ENCODE assay signal across 25 mouse cellular contexts in genomic region chr11:72153122-72153862, GRCm38 (mm10). TPM values are rescaled to one million over a fixed set of nuclear protein-coding genes. Genes with fewer than 3 reads are reported as not detected.
A peak's percentile ranks its signal among the peaks of the same experiment; 100 is the strongest.
DNase-seq lines count a peak whose midpoint lies in the region; ATAC-seq and TF ChIP-seq lines count a peak whose summit lies in the region.
"Had no signal": no experiment of that assay in that cellular context is flagged by ENCODE, and none has a peak within 500 bp of the region (broad histone marks: within the 10 kb centered on the region; RNA-seq: fewer than 3 reads in every experiment).

No protein-coding gene starts in this region.

- no peaks in the 10 kb centered on the region for H3K9me3 ChIP-seq in limb, embryonic 15.5 days
- no peaks in the 10 kb centered on the region for H3K9me3 ChIP-seq in limb, embryonic 10.5 days (replicated peaks)
- H3K9me3 ChIP-seq in stomach, postnatal 0 days (ENCODE audit: control insufficient read depth, low read length): no peaks in the 10 kb centered on the region
- H3K9me3 ChIP-seq: embryonic facial prominence, embryonic 13.5 days; G1E; heart, embryonic 10.5 days; hindbrain, embryonic 10.5 days; neural tube, embryonic 12.5 days; stomach, embryonic 15.5 days had no signal

- H3K36me3 ChIP-seq in heart, adult 2 months (ENCODE audit: control insufficient read depth, insufficient read depth, low read length): no peaks in the 10 kb centered on the region
- peaks cover 34% of the 10 kb centered on the region for H3K36me3 ChIP-seq in limb, embryonic 15.5 days
- H3K36me3 ChIP-seq in limb, embryonic 10.5 days: peaks cover 51% of the 10 kb centered on the region
- H3K36me3 ChIP-seq in stomach, postnatal 0 days (ENCODE audit: control insufficient read depth, insufficient read depth, low read length): no peaks in the 10 kb centered on the region

- TF ChIP-seq POLR2A in heart, adult 2 months (IDR thresholded peaks at IDR 0.05; ENCODE audit: insufficient read depth, low read depth, low read length): no peak

- intact Hi-C loops in heart, adult 2 months (cut with DNase I): no loop called here

- 0 out of 2 replicates have a peak, but pooled peaks have one; percentile 27 for ATAC-seq in limb, embryonic 15.5 days (ENCODE audit: insufficient number of reproducible peaks, low FRiP score, low TSS enrichment, low read depth)
- no peak for ATAC-seq in stomach, postnatal 0 days (ENCODE audit: low FRiP score, low TSS enrichment)
- ATAC-seq: CD4-positive, CD25-positive, alpha-beta regulatory T cell, adult 4 months; forebrain, embryonic 14.5 days; hindbrain, postnatal 0 days had no signal

- no peak overlapping the region for H3K27ac ChIP-seq in heart, adult 2 months
- H3K27ac ChIP-seq in limb, embryonic 15.5 days: no peak overlapping the region
- H3K27ac ChIP-seq in limb, embryonic 10.5 days: no peak overlapping the region
- H3K27ac ChIP-seq in stomach, postnatal 0 days (replicated peaks): no peak overlapping the region
- H3K27ac ChIP-seq: embryonic facial prominence, embryonic 13.5 days; heart, embryonic 10.5 days; hindbrain, embryonic 10.5 days; hindbrain, postnatal 0 days; liver, embryonic 14.5 days; neural tube, embryonic 12.5 days; stomach, embryonic 15.5 days had no signal

- no peaks in the 10 kb centered on the region for H3K27me3 ChIP-seq in heart, adult 2 months (ENCODE audit: control insufficient read depth, insufficient read depth, low read length)
- no peaks in the 10 kb centered on the region for H3K27me3 ChIP-seq in limb, embryonic 15.5 days
- H3K27me3 ChIP-seq in limb, embryonic 10.5 days (ENCODE audit: low read depth, poor library complexity, severe bottlenecking): no peaks in the 10 kb centered on the region
- H3K27me3 ChIP-seq in stomach, postnatal 0 days (ENCODE audit: control insufficient read depth, insufficient read depth, low read length): no peaks in the 10 kb centered on the region
- H3K27me3 ChIP-seq: embryonic facial prominence, embryonic 13.5 days; neural tube, embryonic 12.5 days; stomach, embryonic 15.5 days had no signal

- no peaks in the 10 kb centered on the region for H3K4me1 ChIP-seq in heart, adult 2 months (ENCODE audit: control insufficient read depth, insufficient read depth, low read length)
- H3K4me1 ChIP-seq in limb, embryonic 15.5 days: no peaks in the 10 kb centered on the region
- peaks cover 8% of the 10 kb centered on the region for H3K4me1 ChIP-seq in limb, embryonic 10.5 days
- no peaks in the 10 kb centered on the region for H3K4me1 ChIP-seq in stomach, postnatal 0 days (replicated peaks; ENCODE audit: control insufficient read depth, insufficient read depth)

- TF ChIP-seq EP300 in heart, adult 2 months (IDR thresholded peaks at IDR 0.05; ENCODE audit: insufficient read depth, low read depth, low read length): no peak
- TF ChIP-seq EP300 in stomach, postnatal 0 days (optimal IDR thresholded peaks at IDR 0.05): no peak

- no peak overlapping the region for H3K4me3 ChIP-seq in heart, adult 2 months
- no peak overlapping the region for H3K4me3 ChIP-seq in limb, embryonic 15.5 days
- no peak overlapping the region for H3K4me3 ChIP-seq in limb, embryonic 10.5 days
- no peak overlapping the region for H3K4me3 ChIP-seq in stomach, postnatal 0 days (ENCODE audit: low read depth, low read length)
- H3K4me3 ChIP-seq: embryonic facial prominence, embryonic 13.5 days; heart, embryonic 10.5 days; hindbrain, embryonic 10.5 days; neural tube, embryonic 12.5 days; stomach, embryonic 15.5 days had no signal

- no peak overlapping the region for H3K9ac ChIP-seq in heart, adult 2 months (ENCODE audit: low read depth, low read length)
- H3K9ac ChIP-seq in limb, embryonic 15.5 days: no peak overlapping the region
- H3K9ac ChIP-seq in stomach, postnatal 0 days (ENCODE audit: low read length): no peak overlapping the region
- H3K9ac ChIP-seq: embryonic facial prominence, embryonic 13.5 days; liver, embryonic 14.5 days; neural tube, embryonic 12.5 days; stomach, embryonic 15.5 days had no signal

- H3K4me2 ChIP-seq in limb, embryonic 15.5 days: no peak overlapping the region
- H3K4me2 ChIP-seq in stomach, postnatal 0 days (replicated peaks; ENCODE audit: low read depth): no peak overlapping the region
- H3K4me2 ChIP-seq: embryonic facial prominence, embryonic 13.5 days; neural tube, embryonic 12.5 days; stomach, embryonic 15.5 days had no signal

- DNase-seq in heart, adult 11 months: peak; percentile 85
- DNase-seq in heart, adult 2 months: no peak
- no peak for DNase-seq in limb, embryonic 10.5 days (ENCODE audit: low spot score)
- peak; percentile 42 for DNase-seq in retina, postnatal 1 day
- DNase-seq in retina, embryonic 14.5 days (ENCODE audit: low spot score): no peak
- DNase-seq in stomach, postnatal 0 days (ENCODE audit: low spot score): no peak
- no peak for DNase-seq in urinary bladder, adult 2 months (ENCODE audit: low spot score)
- DNase-seq: adrenal gland, postnatal 25 days; cerebellum, adult 11 months; gastrocnemius, postnatal 25 days; kidney, adult 18-20 months; right cerebral cortex, postnatal 14 days; thymus, adult 2 months had no signal

- H3K79me2 ChIP-seq in heart, adult 2 months (replicated peaks; ENCODE audit: control insufficient read depth, insufficient read depth, low read length): no peaks in the 10 kb centered on the region

- WGBS in heart, adult 2 months: 90% methylated on average over 12 of the region's 12 CpGs
- WGBS in limb, embryonic 15.5 days: 82% methylated on average over 12 of the region's 12 CpGs
- WGBS in limb, embryonic 10.5 days: 86% methylated on average over 12 of the region's 12 CpGs
- WGBS in stomach, postnatal 0 days: 71% methylated on average over 12 of the region's 12 CpGs

- TF ChIP-seq CTCF in heart, adult 2 months (IDR thresholded peaks at IDR 0.05): no peak
- TF ChIP-seq CTCF in stomach, postnatal 0 days (IDR thresholded peaks at IDR 0.05; ENCODE audit: low read depth): peak; percentile 32; the same call in 1 of the 2 replicates

RNA-seq across cellular contexts. Expression of gene Pitpnm3, which starts 17.7 kb away (rescaled TPM):
- 1 to 10 TPM; 1.2 to 2.0 TPM for total RNA-seq in heart, adult 2 months (2021)
- polyA plus RNA-seq in heart, adult 2 months (2012; rRNA removed): 5.1 TPM in 2 replicates
- polyA plus RNA-seq in limb, embryonic 15.5 days (2015; fragmentation: Nextera tagmentation; extraction: Ambion mirVana): 0.68 and 0.70 TPM in 2 replicates
- polyA plus RNA-seq in limb, embryonic 10.5 days (2016; fragmentation: Nextera tagmentation; extraction: Ambion mirVana): 0.03 and 0.04 TPM in 2 replicates
- 1.2 and 1.3 TPM in 2 replicates for polyA plus RNA-seq in stomach, postnatal 0 days (2015; fragmentation: Nextera tagmentation; extraction: Ambion mirVana)
- polyA plus RNA-seq in urinary bladder, adult 2 months (2012; rRNA removed): 9.6 and 9.9 TPM in 2 replicates
- total RNA-seq: megakaryocyte progenitor cell, adult 5-6 weeks had no signal

RNA-seq across cellular contexts. Expression of gene Gm43951, which starts 53.3 kb away (rescaled TPM):
- under 1 TPM; 0.13 to 0.25 TPM for total RNA-seq in heart, adult 2 months (2021)
- polyA plus RNA-seq in heart, adult 2 months (2012; rRNA removed): 0.14 and 0.18 TPM in 2 replicates
- 0.29 and 0.56 TPM in 2 replicates for polyA plus RNA-seq in limb, embryonic 15.5 days (2015; fragmentation: Nextera tagmentation; extraction: Ambion mirVana)
- 0.68 and 0.83 TPM in 2 replicates for polyA plus RNA-seq in limb, embryonic 10.5 days (2016; fragmentation: Nextera tagmentation; extraction: Ambion mirVana)
- 0.06 and 0.10 TPM in 2 replicates for polyA plus RNA-seq in stomach, postnatal 0 days (2015; fragmentation: Nextera tagmentation; extraction: Ambion mirVana)
- 0.43 and 0.84 TPM in 2 replicates for polyA plus RNA-seq in urinary bladder, adult 2 months (2012; rRNA removed)
- polyA plus RNA-seq: CD4-positive, CD25-positive, alpha-beta regulatory T cell, adult 4 months had no signal

RNA-seq across cellular contexts. Expression of gene 4933427D14Rik, which starts 54.0 kb away (rescaled TPM):
- 1 to 10 TPM; 2.0 to 2.3 TPM for total RNA-seq in heart, adult 2 months (2021)
- 2.0 and 2.8 TPM in 2 replicates for polyA plus RNA-seq in heart, adult 2 months (2012; rRNA removed)
- 12.9 and 14.7 TPM in 2 replicates for polyA plus RNA-seq in limb, embryonic 15.5 days (2015; fragmentation: Nextera tagmentation; extraction: Ambion mirVana)
- 11.7 and 13.2 TPM in 2 replicates for polyA plus RNA-seq in limb, embryonic 10.5 days (2016; fragmentation: Nextera tagmentation; extraction: Ambion mirVana)
- 4.8 and 7.2 TPM in 2 replicates for polyA plus RNA-seq in stomach, postnatal 0 days (2015; fragmentation: Nextera tagmentation; extraction: Ambion mirVana)
- polyA plus RNA-seq in urinary bladder, adult 2 months (2012; rRNA removed): 10.7 and 10.8 TPM in 2 replicates

RNA-seq across cellular contexts. Expression of gene Txndc17, which starts 54.1 kb away (rescaled TPM):
- total RNA-seq in heart, adult 2 months (2021): 10 to 100 TPM; 39.0 to 43.7 TPM
- polyA plus RNA-seq in heart, adult 2 months (2012; rRNA removed): 37.6 and 50.9 TPM in 2 replicates
- 257 and 283 TPM in 2 replicates for polyA plus RNA-seq in limb, embryonic 15.5 days (2015; fragmentation: Nextera tagmentation; extraction: Ambion mirVana)
- 190 and 199 TPM in 2 replicates for polyA plus RNA-seq in limb, embryonic 10.5 days (2016; fragmentation: Nextera tagmentation; extraction: Ambion mirVana)
- polyA plus RNA-seq in stomach, postnatal 0 days (2015; fragmentation: Nextera tagmentation; extraction: Ambion mirVana): 271 TPM in 2 replicates
- 146 and 164 TPM in 2 replicates for polyA plus RNA-seq in urinary bladder, adult 2 months (2012; rRNA removed)

Comparison
In these comparisons a context has a peak if more than half of its experiments do, and no peak if none do; other contexts are left out.
1. DNase-seq: peak in heart, adult 11 months (single experiment) and retina, postnatal 1 day (single experiment); none in heart, adult 2 months (0 of 2), limb, embryonic 10.5 days (single experiment), retina, embryonic 14.5 days (single experiment), stomach, postnatal 0 days (single experiment) and urinary bladder, adult 2 months (single experiment).